Mouse (Mus musculus): ENCODE data around the gene Egflam.

GRCm38 (mm10) chr15:7173776-7174175 lies 224.4 kb downstream of the Egflam start:
- TF ChIP-seq MAFK (IDR thresholded peaks at IDR 0.05; ENCODE audit: insufficient read depth, low read depth, low read length) (no peak), ZNF384 (IDR thresholded peaks at IDR 0.05; ENCODE audit: low read depth, low read length) (no peak)

All from ES-E14 (cell line).